Mouse (Mus musculus) c-Kit-positive CD71-positive TER-119-negative erythroid progenitor cells, embryonic 14.5 days (primary cell): Measurements from ENCODE around the gene Erc2.
"Not testable (repeated sequence)": the region's sequence is repeated elsewhere in the genome, so short reads cannot be mapped to it uniquely, and the experiment has no call there.

ENCODE experiments used
- DNase-seq: peaks from one replicate; pipeline ENCODE4 v3.0.0-alpha.2; 2013; ENCODE audit warnings: low read depth

The Erc2 gene

GRCm38 (mm10) chr14:27835351-27835750 is 213.1 kb downstream of the Erc2 start:
- no peak for DNase-seq

GRCm38 (mm10) chr14:27837601-27838105 is 215.4 kb downstream of the Erc2 start:
- no peak for DNase-seq

- DNase-seq = no peak
Observed at GRCm38 (mm10) chr14:27840120-27840519, 217.9 kb downstream of the Erc2 start.

GRCm38 (mm10) chr14:27846875-27847274 is 224.6 kb downstream of the Erc2 start:
- DNase-seq = no peak

GRCm38 (mm10) chr14:27847291-27847690 is 225.1 kb downstream of the Erc2 start:
- DNase-seq = no peak

- no peak for DNase-seq
Observed at GRCm38 (mm10) chr14:27851231-27851630, 229.0 kb downstream of the Erc2 start.

- no peak for DNase-seq
Observed at GRCm38 (mm10) chr14:27852606-27853005, 230.4 kb downstream of the Erc2 start.

GRCm38 (mm10) chr14:27860371-27861046 is 238.3 kb downstream of the Erc2 start:
- DNase-seq = no peak

- no peak for DNase-seq
Observed at GRCm38 (mm10) chr14:27862299-27862698, 240.1 kb downstream of the Erc2 start.

GRCm38 (mm10) chr14:27867386-27867785 is 245.2 kb downstream of the Erc2 start:
- DNase-seq = no peak

GRCm38 (mm10) chr14:27873619-27874018 is 251.4 kb downstream of the Erc2 start:
- no peak for DNase-seq

GRCm38 (mm10) chr14:27875991-27876411 is 253.8 kb downstream of the Erc2 start:
- DNase-seq = no peak

GRCm38 (mm10) chr14:27881972-27882371 is 259.7 kb downstream of the Erc2 start:
- no peak for DNase-seq

- not testable (repeated sequence) for DNase-seq
Observed at GRCm38 (mm10) chr14:27886337-27886736, 264.1 kb downstream of the Erc2 start.

- DNase-seq = no peak
Observed at GRCm38 (mm10) chr14:27887488-27887887, 265.3 kb downstream of the Erc2 start.

GRCm38 (mm10) chr14:27889650-27890049 is 267.4 kb downstream of the Erc2 start:
- no peak for DNase-seq

- no peak for DNase-seq
Observed at GRCm38 (mm10) chr14:27892416-27892815, 270.2 kb downstream of the Erc2 start.

- DNase-seq = no peak
Observed at GRCm38 (mm10) chr14:27901772-27902171, 279.5 kb downstream of the Erc2 start.

- no peak for DNase-seq
Observed at GRCm38 (mm10) chr14:27921656-27922373, 299.6 kb downstream of the Erc2 start.

- no peak for DNase-seq
Observed at GRCm38 (mm10) chr14:27927369-27927768, 305.1 kb downstream of the Erc2 start.

- no peak for DNase-seq
Observed at GRCm38 (mm10) chr14:27933533-27933932, 311.3 kb downstream of the Erc2 start.

- no peak for DNase-seq
Observed at GRCm38 (mm10) chr14:27935714-27936113, 313.5 kb downstream of the Erc2 start.

GRCm38 (mm10) chr14:27937922-27938321 is 315.7 kb downstream of the Erc2 start:
- DNase-seq = no peak
